Mouse (Mus musculus): ENCODE measurements around the gene Galnt10. TPM values are rescaled to one million over a fixed set of nuclear protein-coding genes. Genes with fewer than 3 reads are reported as not detected.

Gene Galnt10
- polyA plus RNA-seq, 1 experiment = 16.1 TPM

DNA sequence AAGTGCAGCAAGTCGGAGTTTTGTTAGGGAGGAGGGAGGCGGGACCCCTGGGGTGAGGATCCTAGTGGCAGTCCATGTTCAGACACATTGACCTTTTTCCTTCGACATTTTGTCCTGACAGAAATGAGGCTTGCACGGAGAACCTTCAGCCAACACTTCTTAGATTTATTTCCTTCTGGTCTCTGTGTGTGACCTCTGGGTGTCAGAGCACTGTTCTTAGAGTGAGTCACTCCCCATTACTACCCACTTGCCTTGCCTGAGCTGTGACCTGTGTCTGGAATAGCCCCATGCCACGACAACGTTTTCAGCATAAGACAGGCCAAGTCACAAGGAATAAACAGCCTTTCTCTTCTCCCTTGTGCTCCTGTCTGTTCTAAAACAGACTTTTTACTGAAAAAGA, 44.6 kb downstream of the Galnt10 start:
- Histone ChIP-seq H3K27ac (ENCODE audit: insufficient read depth, low read length) (no peak overlapping the region), H3K27me3 (ENCODE audit: control insufficient read depth, insufficient read depth, low read length, poor library complexity, severe bottlenecking) (no peaks in the 10 kb centered on the region), H3K4me1 (ENCODE audit: control insufficient read depth, insufficient read depth, low read length) (no peaks in the 10 kb centered on the region), H3K36me3 (ENCODE audit: control insufficient read depth, insufficient read depth, low read length, poor library complexity, severe bottlenecking) (no peaks in the 10 kb centered on the region), H3K9me3 (replicated peaks; ENCODE audit: control insufficient read depth, insufficient read depth, low read length, poor library complexity, severe bottlenecking) (no peaks in the 10 kb centered on the region), H3K9ac (ENCODE audit: low read depth, poor library complexity, severe bottlenecking) (no peak overlapping the region), H3K4me3 (ENCODE audit: low read depth, low read length) (no peak overlapping the region)
- TF ChIP-seq EP300 (IDR thresholded peaks at IDR 0.05; ENCODE audit: insufficient read depth, low read depth, low read length) (no peak), CTCF (IDR thresholded peaks at IDR 0.05; ENCODE audit: low read depth, low read length) (no peak), POLR2A (IDR thresholded peaks at IDR 0.05; ENCODE audit: insufficient read depth, low read length) (no peak)

DNA sequence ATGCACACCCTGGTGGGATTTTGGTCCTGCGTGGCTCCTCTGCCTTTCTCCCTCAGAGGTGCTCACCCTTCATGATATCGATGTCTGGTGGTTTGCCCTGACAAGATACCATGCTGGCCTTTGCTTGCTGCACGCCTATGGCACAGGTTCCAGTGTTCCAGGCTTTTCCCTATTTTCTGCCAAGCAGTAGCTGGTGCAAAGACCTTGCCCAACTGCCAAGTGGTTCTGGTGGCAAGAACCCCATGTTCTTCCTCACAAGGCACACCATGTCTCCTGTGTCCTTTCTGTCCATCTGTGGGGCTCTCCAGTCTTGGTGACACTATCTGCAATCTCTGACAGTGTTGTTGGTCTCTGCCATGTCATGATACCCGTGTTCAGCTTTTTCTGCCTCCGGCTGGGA, 45.6 kb downstream of the Galnt10 start:
- no peaks in the 10 kb centered on the region for H3K9me3 ChIP-seq (replicated peaks; ENCODE audit: control insufficient read depth, insufficient read depth, low read length, poor library complexity, severe bottlenecking)
- no peak for TF ChIP-seq EP300 (IDR thresholded peaks at IDR 0.05; ENCODE audit: insufficient read depth, low read depth, low read length)
- no peak for TF ChIP-seq CTCF (IDR thresholded peaks at IDR 0.05; ENCODE audit: low read depth, low read length)
- TF ChIP-seq POLR2A (IDR thresholded peaks at IDR 0.05; ENCODE audit: insufficient read depth, low read length) = no peak
- no peak overlapping the region for H3K9ac ChIP-seq (ENCODE audit: low read depth, poor library complexity, severe bottlenecking)
- no peaks in the 10 kb centered on the region for H3K36me3 ChIP-seq (ENCODE audit: control insufficient read depth, insufficient read depth, low read length, poor library complexity, severe bottlenecking)
- no peak overlapping the region for H3K27ac ChIP-seq (ENCODE audit: insufficient read depth, low read length)
- no peak overlapping the region for H3K4me3 ChIP-seq (ENCODE audit: low read depth, low read length)
- no peaks in the 10 kb centered on the region for H3K27me3 ChIP-seq (ENCODE audit: control insufficient read depth, insufficient read depth, low read length, poor library complexity, severe bottlenecking)
- no peaks in the 10 kb centered on the region for H3K4me1 ChIP-seq (ENCODE audit: control insufficient read depth, insufficient read depth, low read length)

DNA sequence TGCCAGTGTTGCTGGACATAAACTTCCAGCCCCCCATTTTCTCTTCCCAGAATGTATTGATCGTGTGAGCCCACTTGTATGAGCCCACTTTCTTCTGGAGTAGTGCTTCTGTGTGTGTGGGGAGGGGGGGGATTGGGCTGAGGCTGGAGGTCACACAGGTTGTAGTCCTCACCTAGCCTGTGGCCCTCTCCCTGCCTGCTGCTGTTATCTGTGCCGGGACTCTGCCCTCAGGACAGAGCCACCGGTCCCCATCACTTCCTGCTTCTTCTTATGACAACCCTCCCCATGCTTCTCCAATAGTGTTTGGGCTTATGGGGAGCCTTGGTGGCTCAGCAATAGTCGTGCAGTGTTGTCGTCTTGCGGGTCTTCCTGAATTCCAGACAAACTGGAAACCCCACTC, 46.7 kb downstream of the Galnt10 start:
- Histone ChIP-seq H3K4me1 (ENCODE audit: control insufficient read depth, insufficient read depth, low read length) (no peaks in the 10 kb centered on the region), H3K36me3 (ENCODE audit: control insufficient read depth, insufficient read depth, low read length, poor library complexity, severe bottlenecking) (no peaks in the 10 kb centered on the region), H3K9ac (ENCODE audit: low read depth, poor library complexity, severe bottlenecking) (no peak overlapping the region), H3K4me3 (ENCODE audit: low read depth, low read length) (no peak overlapping the region), H3K27ac (ENCODE audit: insufficient read depth, low read length) (no peak overlapping the region), H3K9me3 (replicated peaks; ENCODE audit: control insufficient read depth, insufficient read depth, low read length, poor library complexity, severe bottlenecking) (no peaks in the 10 kb centered on the region), H3K27me3 (ENCODE audit: control insufficient read depth, insufficient read depth, low read length, poor library complexity, severe bottlenecking) (no peaks in the 10 kb centered on the region)
- TF ChIP-seq CTCF (IDR thresholded peaks at IDR 0.05; ENCODE audit: low read depth, low read length) = no peak
- TF ChIP-seq EP300 (IDR thresholded peaks at IDR 0.05; ENCODE audit: insufficient read depth, low read depth, low read length) = no peak
- no peak for TF ChIP-seq POLR2A (IDR thresholded peaks at IDR 0.05; ENCODE audit: insufficient read depth, low read length)

DNA sequence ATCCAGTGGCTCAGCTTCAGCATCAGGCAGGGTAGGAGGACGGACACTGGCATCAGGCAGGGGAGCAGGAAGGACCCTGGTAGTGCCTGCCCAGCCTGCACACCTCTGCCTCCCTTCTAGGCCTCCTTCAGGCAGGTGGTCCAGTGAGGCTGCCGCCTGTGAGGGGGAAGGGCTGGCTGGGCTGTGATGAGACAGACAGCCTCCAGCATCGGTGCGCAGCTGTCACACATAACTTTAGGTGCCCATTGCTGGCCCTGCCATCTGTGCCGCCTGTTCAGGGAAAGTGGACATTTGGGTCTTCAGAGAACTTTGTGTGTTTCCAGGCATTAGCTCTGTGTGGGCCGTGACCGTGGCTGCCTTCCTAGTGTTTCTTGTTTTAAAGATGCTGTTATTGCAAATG, 47.5 kb downstream of the Galnt10 start:
- Histone ChIP-seq H3K27ac (ENCODE audit: insufficient read depth, low read length) (no peak overlapping the region), H3K4me3 (ENCODE audit: low read depth, low read length) (no peak overlapping the region), H3K4me1 (ENCODE audit: control insufficient read depth, insufficient read depth, low read length) (no peaks in the 10 kb centered on the region), H3K9ac (ENCODE audit: low read depth, poor library complexity, severe bottlenecking) (no peak overlapping the region), H3K9me3 (replicated peaks; ENCODE audit: control insufficient read depth, insufficient read depth, low read length, poor library complexity, severe bottlenecking) (no peaks in the 10 kb centered on the region), H3K27me3 (ENCODE audit: control insufficient read depth, insufficient read depth, low read length, poor library complexity, severe bottlenecking) (no peaks in the 10 kb centered on the region), H3K36me3 (ENCODE audit: control insufficient read depth, insufficient read depth, low read length, poor library complexity, severe bottlenecking) (no peaks in the 10 kb centered on the region)
- TF ChIP-seq CTCF (IDR thresholded peaks at IDR 0.05; ENCODE audit: low read depth, low read length) = no peak

DNA sequence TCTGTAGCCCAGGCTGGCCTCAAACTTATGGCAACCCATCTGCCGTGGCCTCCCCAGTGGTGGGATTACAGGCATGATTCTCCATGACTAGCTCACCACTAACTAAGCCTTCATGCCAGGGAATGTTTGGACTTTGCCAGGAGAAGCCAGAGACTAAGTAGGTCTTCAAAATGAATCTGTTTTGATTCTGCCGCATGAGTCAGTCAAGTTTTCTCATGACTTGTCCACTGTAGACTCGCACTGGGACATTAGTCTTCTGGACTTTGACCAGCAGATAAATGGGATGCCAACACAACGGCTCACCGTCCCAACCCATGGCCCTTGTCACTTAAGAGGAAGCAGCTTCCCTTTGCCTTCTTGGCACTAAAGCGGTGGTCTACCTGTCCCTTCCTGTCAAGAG, 49.2 kb downstream of the Galnt10 start:
- Histone ChIP-seq H3K36me3 (ENCODE audit: control insufficient read depth, insufficient read depth, low read length, poor library complexity, severe bottlenecking) (no peaks in the 10 kb centered on the region), H3K27me3 (ENCODE audit: control insufficient read depth, insufficient read depth, low read length, poor library complexity, severe bottlenecking) (no peaks in the 10 kb centered on the region), H3K27ac (ENCODE audit: insufficient read depth, low read length) (no peak overlapping the region), H3K4me1 (ENCODE audit: control insufficient read depth, insufficient read depth, low read length) (no peaks in the 10 kb centered on the region), H3K9me3 (replicated peaks; ENCODE audit: control insufficient read depth, insufficient read depth, low read length, poor library complexity, severe bottlenecking) (no peaks in the 10 kb centered on the region), H3K9ac (ENCODE audit: low read depth, poor library complexity, severe bottlenecking) (no peak overlapping the region), H3K4me3 (ENCODE audit: low read depth, low read length) (no peak overlapping the region)
- no peak for TF ChIP-seq EP300 (IDR thresholded peaks at IDR 0.05; ENCODE audit: insufficient read depth, low read depth, low read length)
- TF ChIP-seq CTCF (IDR thresholded peaks at IDR 0.05; ENCODE audit: low read depth, low read length) = no peak

DNA sequence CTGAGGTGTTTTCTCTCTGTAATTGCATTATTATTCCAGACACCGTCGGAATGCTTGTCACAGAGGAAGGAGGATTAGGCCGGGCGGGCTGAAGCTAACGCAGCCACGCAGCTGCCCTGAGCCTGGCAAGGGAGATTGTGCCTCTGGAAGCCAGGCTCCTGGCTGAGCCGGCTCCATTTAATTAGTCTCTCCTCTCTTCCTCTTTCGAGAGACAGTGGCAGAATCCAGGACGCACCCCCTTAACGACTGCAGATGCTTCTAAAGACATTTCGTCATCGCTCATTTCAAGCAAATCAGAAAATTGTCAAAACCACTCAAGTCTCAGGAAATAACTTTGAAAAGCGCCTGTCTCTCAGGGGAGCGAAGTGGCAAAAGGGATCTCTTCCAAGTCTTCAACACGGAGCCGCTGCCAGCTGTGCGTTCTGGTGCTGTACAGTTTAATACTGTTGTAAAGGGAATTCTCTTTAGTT, 51.0 kb downstream of the Galnt10 start:
- Histone ChIP-seq H3K4me1 (ENCODE audit: control insufficient read depth, insufficient read depth, low read length) (no peaks in the 10 kb centered on the region), H3K9ac (ENCODE audit: low read depth, poor library complexity, severe bottlenecking) (no peak overlapping the region), H3K36me3 (ENCODE audit: control insufficient read depth, insufficient read depth, low read length, poor library complexity, severe bottlenecking) (no peaks in the 10 kb centered on the region), H3K4me3 (ENCODE audit: low read depth, low read length) (no peak overlapping the region), H3K9me3 (replicated peaks; ENCODE audit: control insufficient read depth, insufficient read depth, low read length, poor library complexity, severe bottlenecking) (no peaks in the 10 kb centered on the region), H3K27ac (ENCODE audit: insufficient read depth, low read length) (no peak overlapping the region), H3K27me3 (ENCODE audit: control insufficient read depth, insufficient read depth, low read length, poor library complexity, severe bottlenecking) (no peaks in the 10 kb centered on the region)
- TF ChIP-seq EP300 (IDR thresholded peaks at IDR 0.05; ENCODE audit: insufficient read depth, low read depth, low read length) (no peak), CTCF (IDR thresholded peaks at IDR 0.05; ENCODE audit: low read depth, low read length) (no peak), POLR2A (IDR thresholded peaks at IDR 0.05; ENCODE audit: insufficient read depth, low read length) (no peak)

Data from ES-Bruce4 (cell line).